Mouse (Mus musculus): ENCODE measurements around the gene Krt16.

GRCm38 (mm10) chr11:100198666-100199065 is 50.0 kb downstream of the Krt16 start:
- TF ChIP-seq CTCF (IDR thresholded peaks at IDR 0.05; ENCODE audit: borderline replicate concordance, control insufficient read depth, extremely low read depth, insufficient read depth, low read length, poor library complexity) = no peak
- no peak for TF ChIP-seq POLR2A (IDR thresholded peaks at IDR 0.05; ENCODE audit: control insufficient read depth, extremely low read depth, insufficient read depth, low read length, poor library complexity)
